Comparison of ENCODE assay signal across 8 mouse cellular contexts in genomic region chr3:36496746-36497145, GRCm38 (mm10). TPM values are rescaled to one million over a fixed set of nuclear protein-coding genes. Genes with fewer than 3 reads are reported as not detected.
DNase-seq lines count a peak whose midpoint lies in the region; ATAC-seq lines count a peak whose summit lies in the region.

No protein-coding gene starts in this region.

- peak; percentile 83 for DNase-seq in 416B (ENCODE audit: low read depth)
- peak; percentile 84 for DNase-seq in ZHBTc4 (ENCODE audit: low read depth, low spot score)
- DNase-seq in gastrocnemius, postnatal 14 days, result peak; percentile 75
- DNase-seq in kidney, adult 18-20 months, result peak; percentile 63
- DNase-seq in naive thymus-derived CD4-positive, alpha-beta T cell, adult 2 months (ENCODE audit: low read depth), result peak; percentile 67
- peak; percentile 47 for DNase-seq in testis, postnatal 14 days (ENCODE audit: low spot score)

- no peaks in the 10 kb centered on the region for H3K27me3 ChIP-seq in limb, embryonic 13.5 days

- H3K4me1 ChIP-seq in limb, embryonic 13.5 days, result 0 out of 2 replicates have a peak, but pooled peaks cover 5% of the 10 kb centered on the region

- H3K4me2 ChIP-seq in limb, embryonic 13.5 days (replicated peaks), result 0 out of 2 replicates have a peak overlapping the region, but pooled peaks have one; percentile 20

- peak overlapping the region; percentile 31; the same call in 1 of the 2 replicates for H3K9ac ChIP-seq in limb, embryonic 13.5 days

- no peaks in the 10 kb centered on the region for H3K36me3 ChIP-seq in limb, embryonic 13.5 days

- peak; percentile 89 for ATAC-seq in common myeloid progenitor, adult 5-6 weeks (replicated peaks; ENCODE audit: low read depth, poor library complexity, severe bottlenecking)
- ATAC-seq in limb, embryonic 13.5 days (ENCODE audit: low FRiP score, low read depth), result peak; percentile 70; the same call in 1 of the 2 replicates

- 15% methylated on average over 14 of the region's 14 CpGs for WGBS in limb, embryonic 13.5 days

- H3K9me3 ChIP-seq in limb, embryonic 13.5 days, result no peaks in the 10 kb centered on the region

- intact Hi-C loops in gastrocnemius, postnatal 14 days (cut with DNase I; ENCODE audit: low total_unique reads), result loop anchor here (5.0 kb wide), 1 partner anchor 44 kb away; no protein-coding TSS in a partner anchor

- H3K4me3 ChIP-seq in limb, embryonic 13.5 days, result no peak overlapping the region

- H3K27ac ChIP-seq in limb, embryonic 13.5 days, result no peak overlapping the region

RNA-seq across cellular contexts. Expression of gene 1810062G17Rik, which starts 21.0 kb away (rescaled TPM):
- total RNA-seq in common myeloid progenitor, adult 5-6 weeks (2017), result not detected in 2 replicates
- under 1 TPM in 1 of 2 experiments, not detected in 1; 0.39 TPM for total RNA-seq in gastrocnemius, postnatal 14 days (2021)
- 1.5 and 2.2 TPM in 2 replicates for polyA plus RNA-seq in limb, embryonic 13.5 days (2015; fragmentation: Nextera tagmentation; extraction: Ambion mirVana)

RNA-seq across cellular contexts. Expression of gene Anxa5, which starts 21.1 kb away (rescaled TPM):
- total RNA-seq in common myeloid progenitor, adult 5-6 weeks (2017), result 54.6 and 60.2 TPM in 2 replicates
- total RNA-seq in gastrocnemius, postnatal 14 days (2021), result 100 to 1,000 TPM in 1 of 2 experiments, 10 to 100 TPM in 1; 80.6 to 104 TPM
- polyA plus RNA-seq in limb, embryonic 13.5 days (2015; fragmentation: Nextera tagmentation; extraction: Ambion mirVana), result 334 and 341 TPM in 2 replicates

RNA-seq across cellular contexts. Expression of gene Gm11549, which starts 24.9 kb away (rescaled TPM):
- total RNA-seq in common myeloid progenitor, adult 5-6 weeks (2017), result not detected in 2 replicates
- under 1 TPM in 1 of 2 experiments, not detected in 1; 0.06 TPM for total RNA-seq in gastrocnemius, postnatal 14 days (2021)
- 0.08 TPM in 1 of 2 replicates, not detected in the other for polyA plus RNA-seq in limb, embryonic 13.5 days (2015; fragmentation: Nextera tagmentation; extraction: Ambion mirVana)

RNA-seq across cellular contexts. Expression of gene Exosc9, which starts 55.7 kb away (rescaled TPM):
- total RNA-seq in common myeloid progenitor, adult 5-6 weeks (2017), result 109 and 152 TPM in 2 replicates
- 10 to 100 TPM; 17.0 to 18.3 TPM for total RNA-seq in gastrocnemius, postnatal 14 days (2021)
- polyA plus RNA-seq in limb, embryonic 13.5 days (2015; fragmentation: Nextera tagmentation; extraction: Ambion mirVana), result 67.2 and 69.9 TPM in 2 replicates
